Mouse (Mus musculus): Measurements from ENCODE around the gene Arl13b.

Arl13b gene

DNA sequence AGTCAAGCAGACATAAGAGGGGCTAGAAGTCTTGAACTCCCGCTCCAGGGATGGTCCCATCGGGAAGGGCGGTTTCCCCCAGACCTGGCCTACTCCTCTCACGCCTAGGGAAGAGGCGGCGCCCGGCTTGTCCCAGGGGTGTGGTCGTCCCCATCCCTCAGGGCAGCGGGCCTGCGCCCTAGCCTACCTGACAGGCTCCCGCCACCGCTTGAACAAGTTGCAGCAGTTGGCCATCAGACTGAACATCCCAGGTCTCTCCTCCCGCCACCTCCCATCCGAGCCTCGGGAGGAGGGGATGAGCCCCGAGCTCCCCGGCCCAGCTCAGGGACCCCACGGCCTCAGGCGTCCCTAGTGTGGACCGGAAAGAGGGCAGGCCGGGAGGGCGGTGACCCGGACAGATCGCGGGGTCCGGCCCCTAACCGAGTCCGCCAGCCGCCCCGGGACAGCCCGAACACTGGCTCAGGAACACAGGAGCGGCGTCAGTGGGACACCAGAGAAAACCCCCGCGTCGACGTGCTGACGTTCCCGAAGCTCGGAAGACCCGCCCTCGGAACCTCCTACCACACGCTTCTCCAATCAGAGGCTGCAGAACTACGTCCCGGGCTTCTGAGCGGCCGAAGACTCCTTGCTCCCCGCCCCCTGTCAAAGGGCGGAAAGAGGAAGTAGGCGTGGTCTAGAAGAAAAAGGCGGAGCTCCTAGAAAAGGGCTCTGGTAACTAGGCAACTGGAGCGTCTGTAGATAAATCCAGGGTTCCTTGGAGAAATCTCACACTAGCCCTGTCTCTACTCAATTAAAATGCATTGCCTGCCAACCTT is at the start of gene Arl13b:
Arl13b (minus strand) TSS at position 543 of the 815 bp plus-strand sequence.
- DNase-seq (ENCODE audit: low spot score in 2 of 2): peak; percentile 92 to 95

DNA sequence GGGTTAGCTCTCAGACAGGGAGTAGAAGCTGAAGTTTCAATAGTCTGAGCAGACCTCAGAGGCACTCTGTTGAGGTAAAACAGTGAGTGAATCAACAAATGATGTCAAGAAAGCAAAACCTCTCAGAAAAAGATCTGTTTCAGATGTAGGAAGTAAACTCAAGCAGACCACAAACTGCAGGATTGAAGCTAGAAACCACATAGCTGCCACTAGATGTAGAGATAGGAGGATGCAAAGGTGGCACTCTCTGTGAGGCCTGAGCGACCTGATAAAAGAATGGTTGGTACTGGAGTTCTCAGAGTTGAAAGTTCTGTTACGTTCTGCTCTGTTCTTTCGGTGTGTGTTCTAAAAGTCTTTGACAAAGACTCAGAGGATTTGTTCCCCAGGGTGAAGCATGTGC is 49.0 kb upstream of the Arl13b start:
- DNase-seq (ENCODE audit: low spot score in 2 of 2): no peak

DNA sequence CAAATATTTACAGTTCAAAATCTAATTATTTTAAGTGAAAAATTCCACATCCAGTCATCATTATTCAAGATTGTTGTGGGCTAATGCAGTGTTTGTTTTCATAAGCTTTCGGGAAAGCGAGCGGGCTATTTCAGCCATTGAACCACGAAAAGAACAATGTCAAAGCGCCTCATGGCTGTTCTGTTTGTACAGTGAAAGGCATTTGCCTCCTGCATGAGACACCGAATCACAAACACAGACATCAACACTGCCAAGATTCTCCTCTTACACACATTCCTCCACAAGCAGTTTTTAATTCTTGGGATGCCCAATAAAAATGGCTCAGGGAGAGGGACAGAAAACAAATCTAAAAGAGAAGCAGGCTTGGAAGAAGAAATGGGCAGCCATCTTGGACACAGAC is 27.2 kb upstream of the Arl13b start:
- no peak for DNase-seq (ENCODE audit: low spot score in 2 of 2)

DNA sequence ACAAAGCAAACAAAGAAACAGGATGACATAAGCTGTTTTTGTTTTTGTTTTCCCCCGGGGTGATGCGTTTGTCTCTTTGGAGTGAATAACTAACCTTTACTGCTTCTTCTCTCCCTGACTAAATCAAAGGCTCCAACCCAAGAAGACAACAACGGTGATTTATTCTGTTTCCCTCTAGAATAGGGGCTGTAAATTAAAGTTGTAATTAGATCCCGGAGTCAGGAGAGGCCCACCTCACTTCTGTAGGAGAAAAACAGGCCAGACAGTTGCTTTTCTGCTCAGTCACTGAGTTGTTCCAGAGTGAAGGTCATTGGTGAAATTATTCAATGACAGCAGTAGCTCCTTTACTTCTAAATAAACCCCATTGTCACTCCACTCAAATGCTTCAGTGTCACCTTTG is 26.3 kb upstream of the Arl13b start:
- DNase-seq (ENCODE audit: low spot score in 2 of 2): no peak

DNA sequence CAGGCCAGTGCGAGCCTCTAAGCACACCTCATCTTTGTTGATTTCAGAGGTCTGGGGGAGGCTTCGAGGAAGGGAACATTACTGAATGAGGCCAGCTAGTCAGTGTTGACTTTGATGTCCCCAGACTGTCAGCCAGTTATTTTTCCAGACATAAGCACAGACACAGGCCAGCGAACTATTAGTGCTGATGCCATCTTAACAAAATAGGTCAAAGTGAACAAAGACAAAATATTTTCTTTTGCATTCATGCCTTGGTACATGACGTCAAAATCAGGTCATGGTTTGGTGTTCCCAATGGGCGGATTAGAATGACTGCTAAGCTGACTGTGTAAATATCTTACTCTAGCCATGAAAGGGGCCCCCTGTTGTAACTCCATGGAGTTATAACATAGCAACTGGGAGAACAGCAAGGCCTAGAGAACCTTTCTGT is 25.9 kb upstream of the Arl13b start:
- no peak for DNase-seq (ENCODE audit: low spot score in 2 of 2)

DNA sequence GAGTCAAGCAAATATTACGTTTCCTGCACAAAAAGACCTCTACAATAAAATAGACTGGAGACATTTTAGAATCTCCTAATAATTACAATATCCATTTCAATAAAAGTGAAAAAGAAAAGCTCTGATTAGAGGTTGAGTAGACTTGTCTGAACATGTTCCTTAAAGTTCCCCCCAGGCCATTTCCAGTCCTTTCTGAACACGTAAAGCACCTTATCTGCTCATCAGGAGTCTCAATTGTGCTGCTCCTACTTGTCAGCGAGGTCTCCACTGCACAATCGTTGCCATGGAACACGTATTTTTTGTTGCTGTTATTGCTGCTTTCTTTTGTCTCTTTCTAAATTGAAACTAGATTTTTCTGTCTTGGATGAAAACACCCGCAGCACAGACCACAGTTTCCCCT is 14.6 kb upstream of the Arl13b start:
- no peak for DNase-seq (ENCODE audit: low spot score in 2 of 2)

DNA sequence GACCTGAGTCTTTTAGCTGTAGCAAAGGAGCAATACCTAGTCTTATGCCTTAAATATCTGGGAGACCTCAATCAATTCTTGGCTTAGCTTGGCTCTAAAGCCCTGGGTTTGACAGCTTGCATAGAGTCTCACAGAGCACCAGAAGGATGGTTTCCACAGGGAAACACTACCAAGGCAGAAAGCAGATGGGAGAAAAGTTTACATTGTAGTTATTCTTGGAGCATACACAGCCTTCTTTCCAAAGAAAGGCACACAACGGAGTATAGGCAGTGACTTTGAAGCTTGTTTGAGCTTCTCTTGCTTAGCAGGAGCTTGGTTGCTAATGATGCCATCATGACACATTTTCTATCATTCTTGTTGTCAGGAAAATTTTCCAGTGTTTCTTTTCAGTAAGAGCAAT is 13.3 kb upstream of the Arl13b start:
- no peak for DNase-seq (ENCODE audit: low spot score in 2 of 2)

DNA sequence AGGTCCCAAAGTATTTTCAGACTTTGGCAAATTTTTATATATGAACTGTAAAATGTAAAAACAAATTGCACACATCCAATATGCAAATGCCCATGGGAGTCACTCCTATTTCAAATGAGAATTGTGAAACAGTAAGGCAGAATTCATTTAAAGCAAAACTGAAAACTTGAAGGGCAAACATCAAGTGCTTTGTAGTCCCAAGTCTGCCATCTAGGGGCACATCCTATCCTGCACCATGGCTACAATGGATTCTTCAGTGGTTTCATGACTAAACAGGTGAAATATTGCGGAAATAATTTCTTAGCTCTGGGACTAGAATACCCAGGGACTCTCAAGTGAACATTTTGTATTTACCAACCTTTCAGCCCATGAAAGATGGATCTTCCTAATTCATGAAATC is 11.2 kb upstream of the Arl13b start:
- no peak for DNase-seq (ENCODE audit: low spot score in 2 of 2)

DNA sequence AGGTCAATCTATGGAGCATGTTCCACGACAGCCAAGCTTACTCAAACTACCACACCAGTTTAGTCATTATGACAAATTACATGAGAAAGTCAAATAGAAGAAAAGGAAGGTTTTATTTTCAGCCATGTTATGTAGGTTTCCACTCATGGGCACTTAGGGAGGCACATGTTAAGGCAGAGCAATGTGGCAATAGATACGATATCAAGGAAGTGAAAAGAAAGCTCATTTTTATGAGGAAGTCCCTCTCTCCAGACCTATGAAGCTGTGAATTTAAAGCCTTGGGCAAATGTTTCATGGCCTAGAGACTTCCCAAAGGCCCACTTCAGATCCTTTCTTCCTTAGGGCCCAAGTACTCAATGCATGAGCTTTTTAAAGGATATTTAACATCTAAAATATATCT is 10.7 kb upstream of the Arl13b start:
- no peak for DNase-seq (ENCODE audit: low spot score in 2 of 2)

DNA sequence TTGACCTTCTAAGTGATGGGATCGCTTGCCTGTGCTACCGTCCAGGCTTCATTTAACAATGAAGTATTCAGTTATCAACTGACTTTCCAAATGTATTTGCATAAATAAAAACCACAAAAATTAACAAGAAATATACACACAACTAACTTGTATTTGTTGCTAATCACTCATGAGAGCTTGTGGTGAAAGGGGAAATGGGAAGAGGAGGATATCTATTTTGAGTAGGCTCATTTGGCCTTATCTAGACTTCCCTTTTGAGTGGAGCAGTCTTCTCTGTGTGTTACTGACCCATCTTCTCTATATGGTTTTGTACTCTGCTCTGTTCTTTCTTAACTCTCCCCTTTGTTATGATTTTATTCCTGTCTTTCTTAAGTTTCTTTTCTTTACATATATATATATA is 9.4 kb upstream of the Arl13b start:
- DNase-seq (ENCODE audit: low spot score in 2 of 2): no peak

DNA sequence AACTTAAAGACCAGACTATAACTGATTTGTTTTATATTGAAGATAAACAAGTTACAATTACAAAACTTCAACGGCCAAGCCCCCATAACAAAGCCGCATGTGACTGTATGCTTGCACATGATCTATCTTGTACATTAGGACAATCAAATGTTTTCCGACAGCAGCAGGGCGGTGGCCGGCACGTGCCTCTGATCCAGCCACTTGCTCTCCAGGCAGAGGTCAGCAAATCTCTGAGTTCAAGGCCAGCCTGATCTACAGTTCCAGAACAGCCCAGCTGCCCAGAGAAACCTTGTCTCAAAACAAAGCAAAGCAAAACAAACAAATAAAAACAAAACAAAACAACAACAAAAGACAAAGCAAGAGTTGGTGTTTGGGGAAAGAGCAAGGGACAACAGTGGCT is 8.5 kb upstream of the Arl13b start:
- no peak for DNase-seq (ENCODE audit: low spot score in 2 of 2)

DNA sequence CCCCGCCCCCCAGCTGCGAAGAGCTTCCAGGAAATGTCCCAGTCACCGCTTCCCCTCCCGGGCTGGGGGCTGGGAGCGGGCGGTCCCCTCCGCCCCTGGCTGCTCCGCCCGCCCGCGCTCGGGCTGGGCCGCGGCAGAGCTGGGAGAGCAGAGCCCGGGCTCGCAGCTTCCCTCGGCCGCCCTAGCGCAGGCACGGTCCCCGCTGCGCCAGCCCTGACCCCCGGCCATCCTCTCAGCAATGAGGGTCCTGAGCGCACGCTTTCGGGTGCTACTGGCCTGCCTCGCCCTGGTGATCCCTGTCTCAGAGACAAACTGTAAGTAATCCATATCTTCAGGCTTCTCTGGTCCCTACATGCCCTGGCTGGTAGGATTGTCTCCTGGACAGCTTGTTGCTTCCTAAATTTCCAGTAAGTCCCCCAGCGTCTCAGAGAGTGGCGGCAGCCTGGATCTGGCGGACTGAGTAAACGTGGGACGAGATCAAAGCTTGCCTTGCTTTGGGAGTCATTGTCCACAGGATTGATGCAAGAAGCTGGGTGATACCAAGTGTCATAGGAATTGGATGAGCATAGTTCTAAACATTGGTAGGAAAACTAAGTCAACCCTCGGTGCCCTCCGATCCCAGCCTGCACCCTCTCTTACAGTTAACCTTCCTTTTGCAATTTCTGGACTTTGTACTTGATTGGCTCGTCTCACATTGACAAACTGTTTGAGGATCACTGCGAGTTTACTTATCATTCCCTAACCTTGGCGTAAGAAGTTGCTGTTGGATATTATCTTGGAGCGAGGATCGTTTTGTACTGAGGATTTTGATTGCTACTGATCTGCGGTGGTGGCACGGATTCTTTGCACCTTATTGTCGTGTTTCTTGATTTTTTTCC is 7.6 kb upstream of the Arl13b start, which contains the start of gene Pros1:
Pros1 (plus strand) TSS at position 117 of the 878 bp plus-strand sequence.
- DNase-seq (ENCODE audit: low spot score in 2 of 2): peak; percentile 19 to 47

DNA sequence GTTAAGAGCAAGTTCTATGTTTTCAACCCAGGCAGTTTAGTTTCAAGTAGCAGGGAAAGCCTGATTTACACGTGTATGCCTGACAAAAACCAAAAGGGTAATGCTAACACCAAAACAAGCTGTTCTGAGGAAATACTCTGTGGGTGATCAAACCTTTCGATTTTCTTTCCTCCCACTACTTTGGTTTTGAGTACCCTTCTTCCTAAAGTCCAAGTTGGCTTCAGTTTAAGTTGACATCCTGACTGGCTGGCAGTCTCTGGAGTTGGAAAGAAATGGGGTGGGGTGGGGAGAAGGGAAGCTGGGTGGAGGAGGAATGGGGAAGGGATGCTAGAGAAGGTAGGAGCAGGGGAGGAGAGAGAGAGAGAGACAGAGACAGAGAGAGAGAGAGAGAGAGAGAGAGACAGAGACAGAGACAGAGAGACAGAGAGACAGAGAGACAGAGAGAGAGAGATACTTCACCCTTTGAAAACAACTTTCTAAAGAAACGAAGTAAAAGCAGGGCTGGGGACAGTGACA is 6.8 kb upstream of the Arl13b start:
- DNase-seq (ENCODE audit: low spot score in 2 of 2): no peak

DNA sequence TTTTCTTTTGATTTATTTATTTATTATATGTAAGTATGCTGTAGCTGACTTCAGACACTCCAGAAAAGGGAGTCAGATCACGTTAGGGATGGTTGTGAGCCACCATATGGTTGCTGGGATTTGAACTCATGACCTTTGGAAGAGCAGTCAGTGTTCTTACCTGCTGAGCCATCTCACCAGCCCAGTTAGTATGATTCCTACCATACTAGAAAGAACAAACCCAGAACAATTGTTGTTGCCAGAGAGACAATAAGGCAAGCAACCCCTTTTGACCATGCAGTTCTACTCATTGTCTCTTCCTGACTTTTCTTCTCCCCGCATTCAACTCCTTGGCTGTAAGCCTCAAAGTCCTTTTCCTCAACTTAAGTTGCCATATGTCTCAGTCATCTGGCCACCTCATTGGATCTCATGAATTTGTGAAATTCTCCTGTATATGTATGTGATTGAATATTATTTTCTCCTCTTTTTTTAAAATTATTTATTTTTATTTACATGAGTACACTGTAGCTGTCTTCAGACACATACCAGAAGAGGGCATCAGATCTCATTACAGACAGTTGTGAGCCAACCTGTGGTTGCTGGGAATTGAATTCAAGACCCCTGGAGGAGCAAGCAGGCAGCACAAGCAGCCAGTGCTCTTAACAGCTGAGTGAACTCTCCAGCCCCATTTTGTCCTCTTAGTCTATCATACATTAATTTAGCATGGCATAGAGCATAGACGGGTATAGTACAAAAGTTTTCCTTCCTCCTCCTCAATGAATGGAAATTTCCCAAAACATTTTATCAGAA is 5.8 kb upstream of the Arl13b start:
- DNase-seq (ENCODE audit: low spot score in 2 of 2): no peak

DNA sequence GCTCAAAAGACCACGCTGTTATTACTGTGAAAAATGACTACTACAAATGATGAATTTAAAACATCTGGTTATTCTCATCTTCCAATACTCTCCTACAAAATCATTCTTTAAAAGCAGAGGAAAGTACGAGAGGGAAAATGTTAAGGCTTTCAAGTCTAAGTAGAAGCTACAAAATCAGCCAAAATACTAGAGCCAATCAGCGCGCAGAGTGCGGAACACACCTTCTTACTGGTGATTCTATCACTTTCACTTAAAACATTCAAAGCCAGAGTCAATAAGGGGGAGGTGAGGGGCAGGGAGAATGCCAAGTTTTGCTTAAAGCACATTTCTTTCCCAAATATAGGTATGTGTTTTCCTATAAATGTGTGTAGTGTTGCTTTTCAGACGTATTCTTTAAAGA is 1.5 kb downstream of the Arl13b start:
- DNase-seq (ENCODE audit: low spot score in 2 of 2): no peak

DNA sequence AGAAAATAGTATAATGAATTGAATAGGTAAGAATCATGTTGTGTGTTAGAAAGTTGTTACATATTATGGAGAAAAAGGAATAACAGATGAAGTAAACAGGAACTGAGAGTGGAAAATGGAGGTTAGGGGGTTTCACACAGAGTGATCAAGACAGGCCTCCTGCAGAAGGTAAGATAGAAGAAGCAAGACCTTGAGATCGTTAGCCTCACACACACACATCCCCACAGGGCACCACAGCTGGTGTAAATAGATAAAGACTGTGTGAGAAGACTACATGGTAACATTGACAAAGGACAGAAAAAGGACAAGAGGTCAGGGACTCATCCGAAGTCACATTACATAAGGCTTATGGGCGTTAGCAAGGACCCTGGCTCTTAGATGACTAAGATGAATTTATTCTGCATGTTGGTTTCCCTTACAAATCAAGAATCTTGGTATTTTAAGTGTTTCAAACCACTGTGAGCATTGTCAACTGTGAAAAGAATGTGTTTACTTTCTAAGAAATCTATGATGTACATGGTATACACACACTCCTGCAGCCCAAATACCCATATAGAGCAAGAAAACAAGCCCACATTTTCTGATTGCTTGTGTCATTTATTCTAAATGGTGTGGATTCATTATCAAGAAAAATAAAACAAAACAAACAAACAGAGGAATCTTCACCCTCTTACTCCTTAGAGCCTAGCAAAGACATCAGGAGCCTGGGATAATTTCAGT is 12.7 kb downstream of the Arl13b start:
- no peak for DNase-seq (ENCODE audit: low spot score in 2 of 2)

DNA sequence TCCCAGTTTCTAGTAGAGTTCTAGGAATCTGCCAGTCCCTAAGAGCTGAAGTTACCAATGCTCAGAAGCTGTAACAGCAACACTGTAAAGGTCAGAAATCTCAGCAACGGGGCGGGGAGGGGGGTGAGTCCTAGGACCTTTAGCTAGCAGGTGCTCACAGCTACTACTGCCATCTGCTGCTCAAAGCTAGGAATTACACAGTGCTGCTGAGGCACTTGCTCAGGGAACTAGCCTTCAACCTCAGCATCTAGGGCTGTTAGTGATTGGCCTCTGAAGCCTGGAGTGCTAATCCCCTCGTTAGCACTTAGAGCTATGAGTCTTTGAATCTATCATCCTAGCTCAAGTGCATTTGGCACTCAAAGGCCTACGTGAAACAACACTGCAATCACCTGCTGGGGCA is 14.4 kb downstream of the Arl13b start:
- no peak for DNase-seq (ENCODE audit: low spot score in 2 of 2)

DNA sequence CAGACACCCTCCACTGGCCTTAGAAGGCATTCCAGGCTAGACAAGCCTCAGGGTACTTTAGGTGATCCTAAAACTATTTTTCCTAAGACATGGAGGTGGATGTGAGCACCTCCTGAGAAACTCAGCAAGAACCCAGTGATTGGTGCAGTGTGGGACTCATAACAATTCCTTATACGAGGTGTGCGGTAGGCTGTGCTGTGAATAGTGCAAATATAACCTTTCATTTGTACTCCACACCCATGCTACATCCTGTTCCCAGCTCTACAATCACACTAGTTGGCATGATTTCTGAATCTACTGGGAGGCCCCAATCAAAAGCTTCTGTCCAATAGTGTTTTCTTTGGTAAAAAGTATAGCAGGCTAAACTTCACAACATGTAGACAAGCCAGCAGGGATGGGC is 14.8 kb downstream of the Arl13b start:
- no peak for DNase-seq (ENCODE audit: low spot score in 2 of 2)

DNA sequence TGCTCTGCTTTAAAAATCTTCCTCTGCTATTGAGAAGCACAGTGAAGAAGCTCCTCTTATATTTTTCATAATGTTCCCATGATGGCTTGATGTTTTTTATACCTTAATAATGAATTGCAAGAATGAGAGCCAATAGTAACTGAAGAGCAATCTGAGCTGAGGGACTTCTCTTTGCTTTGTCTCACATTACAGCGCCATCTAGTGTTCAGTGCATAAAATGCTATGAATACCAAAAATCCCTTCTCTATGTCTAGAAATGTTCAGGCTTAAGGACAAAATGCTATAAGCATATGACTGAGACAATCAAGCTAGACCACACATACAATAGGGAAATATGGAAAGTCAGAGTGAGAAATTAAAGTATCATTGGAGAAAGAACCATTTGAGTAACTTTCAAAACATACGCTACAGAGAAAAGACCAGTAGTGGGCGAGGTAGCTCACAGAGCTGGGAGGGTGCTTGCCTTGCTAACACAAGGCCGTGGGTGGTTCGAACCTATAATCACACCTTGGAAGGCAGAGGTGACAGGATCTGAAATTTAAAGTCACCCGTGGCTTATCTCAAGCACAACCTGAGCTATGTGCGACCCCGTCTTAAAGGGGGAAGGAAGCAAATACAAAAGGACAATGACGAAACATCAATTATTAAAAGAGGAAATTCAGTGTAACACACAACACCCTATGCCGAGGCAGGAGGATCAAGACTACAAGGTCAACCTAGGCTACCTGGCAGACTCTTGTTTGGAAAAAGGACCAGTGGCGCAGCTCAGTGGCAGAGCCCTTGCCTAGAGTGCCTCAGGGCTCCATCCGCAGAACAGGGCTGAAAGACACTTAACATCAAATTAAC is 20.5 kb downstream of the Arl13b start:
- DNase-seq (ENCODE audit: low spot score in 2 of 2): no peak

DNA sequence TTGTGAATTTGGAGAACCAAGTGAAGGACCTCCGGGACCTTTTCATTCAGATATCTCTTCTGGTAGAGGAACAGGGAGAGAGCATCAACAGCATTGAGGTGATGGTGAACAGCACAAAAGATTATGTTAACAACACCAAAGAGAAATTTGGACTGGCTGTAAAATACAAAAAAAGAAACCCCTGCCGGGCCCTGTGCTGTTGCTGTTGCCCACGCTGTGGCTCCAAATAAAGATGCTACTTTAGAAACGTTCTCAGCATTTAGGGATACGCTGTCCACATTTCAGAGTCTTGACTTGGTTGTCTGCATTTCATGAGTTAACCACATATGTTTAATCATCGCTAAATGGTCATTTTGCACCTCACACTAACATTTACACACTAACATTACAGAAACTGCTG is 24.4 kb downstream of the Arl13b start:
- DNase-seq (ENCODE audit: low spot score in 2 of 2): no peak
